Comparison of ENCODE assay signal across 8 mouse cellular contexts in the genomic region with DNA sequence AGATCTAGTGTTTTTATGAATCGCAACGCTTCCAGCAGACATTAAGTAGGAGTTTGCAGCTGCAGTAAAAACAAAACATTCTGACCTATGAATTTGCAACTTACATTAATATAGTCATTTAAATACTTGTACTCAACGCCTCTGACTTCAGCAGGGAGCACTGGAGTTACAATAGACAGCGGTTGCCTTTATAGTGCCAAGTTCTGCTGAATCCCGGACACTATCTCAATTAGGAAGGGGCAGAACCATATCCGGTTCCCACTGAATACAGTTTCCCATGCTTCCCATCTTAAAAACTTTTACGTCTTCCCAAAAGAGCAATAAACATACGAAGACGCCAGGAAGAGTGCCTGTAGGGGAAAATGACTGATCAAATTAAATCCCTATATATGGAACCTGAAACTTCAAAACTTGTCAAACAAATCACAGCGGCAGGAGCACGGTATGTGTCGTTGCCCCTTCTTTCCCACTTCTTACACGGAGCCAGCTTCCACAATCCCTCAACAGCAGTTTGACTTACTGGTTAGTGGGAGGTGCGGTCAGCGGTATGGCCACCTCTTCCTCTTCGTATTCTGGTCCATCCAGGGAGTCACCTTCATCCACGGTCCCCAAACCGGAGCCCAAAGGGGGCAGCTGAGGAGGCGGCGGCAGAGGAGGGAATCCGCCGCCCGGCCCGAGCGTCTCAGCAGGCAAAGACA. TPM values are rescaled to one million over a fixed set of nuclear protein-coding genes. Genes with fewer than 3 reads are reported as not detected.
A peak's percentile ranks its signal among the peaks of the same experiment; 100 is the strongest.
DNase-seq lines count a peak whose midpoint lies in the region; ATAC-seq lines count a peak whose summit lies in the region.

No protein-coding gene starts in this region.

- no peak; the same call in 1 of the 2 replicates for ATAC-seq in neural tube, embryonic 11.5 days (ENCODE audit: insufficient read depth, low FRiP score, low TSS enrichment)
- peak; percentile 28 for ATAC-seq in erythroid progenitor cell, adult 5-6 weeks (replicated peaks; ENCODE audit: low FRiP score, poor library complexity, severe bottlenecking)
- no peak for ATAC-seq in hindbrain, embryonic 13.5 days (ENCODE audit: low FRiP score)
- ATAC-seq in liver, embryonic 12.5 days = no peak
- peak; percentile 25; the same call in 1 of the 2 replicates for ATAC-seq in monocyte, adult 5-6 weeks (replicated peaks; ENCODE audit: insufficient number of reproducible peaks, low FRiP score, low TSS enrichment, poor library complexity, severe bottlenecking)

- peak overlapping the region; percentile 91 for H3K4me3 ChIP-seq in neural tube, embryonic 11.5 days (ENCODE audit: low read depth, low read length)
- H3K4me3 ChIP-seq in hindbrain, embryonic 13.5 days = peak overlapping the region; percentile 98
- H3K4me3 ChIP-seq in liver, embryonic 12.5 days = peak overlapping the region; percentile 98

- no peaks in the 10 kb centered on the region for H3K9me3 ChIP-seq in neural tube, embryonic 11.5 days (ENCODE audit: control insufficient read depth, low read length)
- H3K9me3 ChIP-seq in hindbrain, embryonic 13.5 days = no peaks in the 10 kb centered on the region
- H3K9me3 ChIP-seq in liver, embryonic 12.5 days (replicated peaks) = no peaks in the 10 kb centered on the region

- H3K9ac ChIP-seq in neural tube, embryonic 11.5 days (ENCODE audit: low read length) = peak overlapping the region; percentile 76
- H3K9ac ChIP-seq in hindbrain, embryonic 13.5 days = peak overlapping the region; percentile 98
- H3K9ac ChIP-seq in liver, embryonic 12.5 days = peak overlapping the region; percentile 94

- under 1% methylated on average over 25 of the region's 25 CpGs for WGBS in neural tube, embryonic 11.5 days
- WGBS in hindbrain, embryonic 13.5 days = under 1% methylated on average over 25 of the region's 25 CpGs
- under 1% methylated on average over 25 of the region's 25 CpGs for WGBS in liver, embryonic 12.5 days (ENCODE audit: insufficient replicate concordance)

- peak; percentile 61 for DNase-seq in neural tube, embryonic 11.5 days (ENCODE audit: low spot score)
- DNase-seq in neural tube, embryonic 10.5 days (ENCODE audit: extremely low spot score, low spot score) = no peak
- peak; percentile 7 for DNase-seq in WW6 (ENCODE audit: low read depth, low spot score)
- DNase-seq in gastrocnemius, postnatal 10 days = no peak

- peak overlapping the region; percentile 93 for H3K27ac ChIP-seq in neural tube, embryonic 11.5 days (ENCODE audit: low read depth, low read length)
- H3K27ac ChIP-seq in hindbrain, embryonic 13.5 days = peak overlapping the region; percentile 99
- H3K27ac ChIP-seq in liver, embryonic 12.5 days = peak overlapping the region; percentile 97

- H3K4me2 ChIP-seq in neural tube, embryonic 11.5 days (ENCODE audit: low read depth) = peak overlapping the region; percentile 68
- peak overlapping the region; percentile 72 for H3K4me2 ChIP-seq in hindbrain, embryonic 13.5 days
- H3K4me2 ChIP-seq in liver, embryonic 12.5 days = peak overlapping the region; percentile 72

- no peaks in the 10 kb centered on the region for H3K36me3 ChIP-seq in neural tube, embryonic 11.5 days (ENCODE audit: control insufficient read depth, insufficient read depth, low read length)
- no peaks in the 10 kb centered on the region for H3K36me3 ChIP-seq in hindbrain, embryonic 13.5 days
- H3K36me3 ChIP-seq in liver, embryonic 12.5 days = no peaks in the 10 kb centered on the region

- no peaks in the 10 kb centered on the region for H3K27me3 ChIP-seq in neural tube, embryonic 11.5 days (ENCODE audit: control insufficient read depth, insufficient read depth, low read length)
- H3K27me3 ChIP-seq in hindbrain, embryonic 13.5 days = no peaks in the 10 kb centered on the region
- no peaks in the 10 kb centered on the region for H3K27me3 ChIP-seq in liver, embryonic 12.5 days (replicated peaks)

- no peaks in the 10 kb centered on the region for H3K4me1 ChIP-seq in neural tube, embryonic 11.5 days (ENCODE audit: control insufficient read depth, insufficient read depth, low read length)
- H3K4me1 ChIP-seq in hindbrain, embryonic 13.5 days (replicated peaks) = peaks cover 10% of the 10 kb centered on the region
- peaks cover 25% of the 10 kb centered on the region for H3K4me1 ChIP-seq in liver, embryonic 12.5 days

RNA-seq across cellular contexts. Expression of gene Rasa1, which starts 0.9 kb away (rescaled TPM):
- 57.0 and 63.0 TPM in 2 replicates for polyA plus RNA-seq in neural tube, embryonic 11.5 days (2014; fragmentation: Nextera tagmentation; extraction: Ambion mirVana)
- total RNA-seq in erythroid progenitor cell, adult 5-6 weeks (2015; ENCODE audit: low replicate concordance) = 44.9 and 52.3 TPM in 2 replicates
- 41.8 and 47.2 TPM in 2 replicates for total RNA-seq in erythroid progenitor cell, adult 5-6 weeks (2017; ENCODE audit: low replicate concordance)
- polyA plus RNA-seq in hindbrain, embryonic 13.5 days (2015; fragmentation: Nextera tagmentation; extraction: Ambion mirVana) = 64.2 and 65.8 TPM in 2 replicates
- polyA plus RNA-seq in liver, embryonic 12.5 days (2016; fragmentation: Nextera tagmentation; extraction: Ambion mirVana) = 16.4 and 17.9 TPM in 2 replicates
- total RNA-seq in monocyte, adult 5-6 weeks (2017) = 152 to 291 TPM (median 189 TPM) in 3 replicates
- 10 to 100 TPM; 22.6 to 31.1 TPM for total RNA-seq in gastrocnemius, postnatal 10 days (2021)

Comparison
In these comparisons a context has a peak if more than half of its experiments do, and no peak if none do; other contexts are left out.
1. DNase-seq: peak in neural tube, embryonic 11.5 days (single experiment) and WW6 (single experiment); none in neural tube, embryonic 10.5 days (single experiment) and gastrocnemius, postnatal 10 days (single experiment).
2. ATAC-seq: peak in erythroid progenitor cell, adult 5-6 weeks (single experiment) and monocyte, adult 5-6 weeks (single experiment); none in neural tube, embryonic 11.5 days (single experiment), hindbrain, embryonic 13.5 days (single experiment) and liver, embryonic 12.5 days (single experiment).
3. Peak in every context shown above with its lines, with median percentiles within 50 percentile points of each other: H3K27ac ChIP-seq, H3K4me2 ChIP-seq, H3K4me3 ChIP-seq and H3K9ac ChIP-seq.